Mouse (Mus musculus): ENCODE results near the gene Cacnb4.

DNA sequence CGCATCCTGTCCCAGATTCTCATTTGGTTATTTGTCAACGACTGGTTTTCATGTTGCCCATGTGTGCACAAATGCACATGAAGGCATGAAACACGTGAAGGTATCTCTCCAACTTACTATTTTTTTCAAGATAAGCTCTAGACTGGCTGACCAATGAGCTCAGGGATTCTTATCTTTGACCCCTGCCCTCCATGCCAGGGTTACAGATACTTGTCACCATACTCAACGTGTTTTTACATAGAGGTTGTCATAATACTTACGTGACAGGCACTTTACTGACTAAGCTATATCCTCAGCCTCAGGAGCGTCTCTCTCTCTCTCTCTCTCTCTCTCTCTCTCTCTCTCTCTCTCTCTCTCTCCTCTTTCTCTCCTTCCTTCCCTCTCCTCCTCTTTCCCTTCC lies 290.2 kb downstream of the Cacnb4 start:
- TF ChIP-seq CTCF (conservative IDR thresholded peaks at IDR 0.05; ENCODE audit: low read length) (no peak), NANOG (IDR thresholded peaks at IDR 0.05; ENCODE audit: borderline replicate concordance, low read length) (no peak), POU5F1 (IDR thresholded peaks at IDR 0.05; ENCODE audit: borderline replicate concordance, low read length) (no peak)
